Mouse (Mus musculus) lung, adult 2 months (tissue): ENCODE measurements around the gene Hnrnpll.

Source experiments
- CTCF ChIP-seq: fragments of 200-500 bp; IDR thresholded peaks from 2 replicates; pipeline ENCODE4 v1.5.1; 2011; ENCODE audit warnings: mild to moderate bottlenecking, low read length, control low read depth; ENCODE audit not compliant: insufficient read depth
- POLR2A ChIP-seq: fragments of 200-500 bp; IDR thresholded peaks from 2 replicates; pipeline ENCODE4 v1.6.1; 2011; ENCODE audit warnings: low read depth, mild to moderate bottlenecking, control low read depth, low read length, borderline replicate concordance; ENCODE audit errors: extremely low read depth

DNA sequence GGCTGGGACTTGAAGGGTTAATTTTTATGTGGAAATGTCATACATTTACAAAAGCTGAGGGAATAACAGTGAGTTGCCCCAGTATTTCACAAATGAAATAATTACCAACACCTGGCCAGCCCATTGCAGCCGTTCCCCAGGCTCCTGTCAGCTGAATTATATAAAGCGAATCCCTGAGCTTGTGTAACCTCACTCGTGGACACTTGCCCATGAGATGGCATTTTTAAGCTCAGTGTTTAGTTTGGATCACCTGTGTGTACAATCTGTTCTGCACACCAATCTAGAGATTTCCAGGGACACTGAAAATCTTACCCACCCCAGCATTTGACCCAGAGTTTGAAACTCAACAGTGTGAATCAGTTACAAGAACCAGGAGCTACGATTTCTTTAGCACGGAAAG, 40.0 kb downstream of the Hnrnpll start:
- TF ChIP-seq CTCF (no peak), POLR2A (no peak)
